Mouse (Mus musculus) megakaryocyte-erythroid progenitor cell, adult 5 weeks (primary cell): ENCODE measurements around the gene Ppp2r5a. TPM values are rescaled to one million over a fixed set of nuclear protein-coding genes. Genes with fewer than 3 reads are reported as not detected.

ENCODE experiments used
- polyA plus RNA-seq: library from polyadenylated mRNA; stranded (reverse); fragments of >175 nt; gene quantifications from 2 replicates; pipeline ENCODE4 v1.2.3, GENCODE M21; 2012

The Ppp2r5a gene
- 69.1 and 77.4 TPM in 2 replicates for polyA plus RNA-seq

DNA sequence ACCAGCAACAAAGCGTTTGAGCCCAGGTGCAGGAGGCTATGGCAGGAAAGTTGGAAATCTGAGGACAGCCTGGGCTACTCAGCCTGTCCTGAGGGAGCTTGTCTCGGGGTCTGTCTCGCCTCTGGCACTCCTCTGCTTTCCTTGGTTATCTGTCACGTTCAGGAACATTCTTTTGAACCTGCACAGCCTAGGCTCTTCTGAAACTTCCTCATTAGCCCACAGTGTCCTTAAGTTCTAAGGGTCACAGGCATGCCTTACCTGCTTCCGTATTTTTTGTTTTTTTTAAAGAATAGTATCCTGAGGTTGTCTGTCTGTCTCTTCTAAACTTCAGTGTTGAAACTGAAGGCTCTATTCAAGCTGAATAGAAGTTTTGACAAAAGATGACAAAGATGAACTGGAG, at the start of gene Ppp2r5a:
Gene Ppp2r5a (minus strand): TSS at position 199 of the 400 bp plus-strand sequence.

DNA sequence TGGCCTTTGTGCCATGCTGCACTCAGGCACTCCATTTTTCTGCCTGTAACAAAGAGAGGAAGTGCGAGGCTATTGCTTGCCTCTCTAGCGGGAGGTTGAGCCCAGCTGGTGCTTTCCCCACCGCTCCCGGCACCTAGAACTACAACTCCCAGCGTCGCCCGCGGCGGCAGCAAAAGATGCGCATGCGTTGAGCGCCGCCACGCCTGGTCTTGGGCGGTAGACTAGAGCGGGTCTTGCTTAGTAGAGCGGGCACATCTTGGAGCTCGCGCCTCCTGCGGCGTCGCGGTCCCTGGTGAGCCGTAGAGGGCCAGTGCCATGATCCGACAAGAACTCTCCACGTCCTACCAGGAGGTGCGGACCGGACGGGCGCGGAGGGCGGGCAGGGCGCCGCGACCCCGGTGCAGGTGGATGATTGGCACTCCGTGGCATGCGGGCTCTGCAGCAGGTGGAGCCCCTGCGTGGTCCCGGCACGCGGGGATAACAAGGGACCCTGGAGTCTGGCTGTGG, 77.3 kb downstream of the Ppp2r5a start, which contains the start of gene Tmem206:
Gene Tmem206 (plus strand): TSS at position 187 of the 507 bp plus-strand sequence.

DNA sequence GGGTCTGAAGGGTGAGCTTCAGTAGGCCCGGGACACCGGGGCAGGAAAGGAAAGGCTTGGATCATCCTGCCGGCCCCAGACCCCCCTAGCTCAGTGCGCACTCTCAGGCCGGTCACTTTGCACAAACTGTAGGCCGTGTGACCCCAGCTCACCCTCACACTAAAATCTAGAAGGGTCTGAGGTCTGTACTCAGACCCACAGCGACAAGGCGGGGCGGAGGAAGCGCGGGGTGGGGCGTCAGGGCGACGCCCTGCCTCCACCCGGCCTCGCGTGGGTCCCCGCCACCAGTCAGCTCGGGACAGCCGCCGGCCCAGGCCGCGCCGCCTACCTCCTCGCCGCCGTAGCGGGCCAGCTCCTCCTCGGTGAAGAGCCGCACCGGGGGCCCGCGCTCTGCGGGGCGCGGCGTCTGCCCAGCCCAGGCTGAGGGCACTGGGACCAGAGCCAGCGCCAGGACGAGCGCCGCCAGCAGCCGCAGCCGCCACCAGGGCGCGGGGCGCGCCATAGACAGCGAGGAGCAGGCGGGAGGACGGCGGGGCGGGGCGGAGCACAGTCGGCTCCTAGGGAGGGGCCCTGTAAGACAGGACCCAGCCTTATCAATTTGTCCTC, 85.4 kb downstream of the Ppp2r5a start, which contains the start of gene Nenf:
Gene Nenf (minus strand): TSS at position 604 of the 606 bp plus-strand sequence.

Other genes with a start within 250 kb of the Ppp2r5a start
- 0.31 and 0.75 TPM in 2 replicates for gene Fam71a, start 238.5 kb downstream of the Ppp2r5a start, polyA plus RNA-seq
- 35.3 and 41.6 TPM in 2 replicates for gene Atf3, start 185.2 kb downstream of the Ppp2r5a start, polyA plus RNA-seq
- gene Nenf, start 85.1 kb downstream of the Ppp2r5a start, polyA plus RNA-seq, result 38.1 and 61.4 TPM in 2 replicates
- 10.6 and 12.2 TPM in 2 replicates for gene Tmem206, start 77.4 kb downstream of the Ppp2r5a start, polyA plus RNA-seq
- gene Dtl, start 172.3 kb upstream of the Ppp2r5a start, polyA plus RNA-seq, result 10.8 and 14.7 TPM in 2 replicates
- 16.5 and 20.1 TPM in 2 replicates for gene Ints7, start 172.4 kb upstream of the Ppp2r5a start, polyA plus RNA-seq